Mouse (Mus musculus): ENCODE measurements around the gene 1700066M21Rik.

The 1700066M21Rik gene

GRCm38 (mm10) chr1:57377376-57378341 is at the start of gene 1700066M21Rik:
Gene 1700066M21Rik (plus strand): TSS chr1:57377620.
- DNase-seq (ENCODE audit: low spot score in 2 of 2), result peak; percentile 79 to 80

GRCm38 (mm10) chr1:57329285-57330093 is 47.9 kb upstream of the 1700066M21Rik start:
- no peak for DNase-seq (ENCODE audit: low spot score in 2 of 2)

- no peak for DNase-seq (ENCODE audit: low spot score in 2 of 2)
Measured at GRCm38 (mm10) chr1:57330228-57330627, 47.2 kb upstream of the 1700066M21Rik start.

- no peak for DNase-seq (ENCODE audit: low spot score in 2 of 2)
Measured at GRCm38 (mm10) chr1:57332040-57332439, 45.4 kb upstream of the 1700066M21Rik start.

GRCm38 (mm10) chr1:57333550-57334213 is 43.7 kb upstream of the 1700066M21Rik start:
- no peak for DNase-seq (ENCODE audit: low spot score in 2 of 2)

- DNase-seq (ENCODE audit: low spot score in 2 of 2), result no peak
Measured at GRCm38 (mm10) chr1:57335200-57335599, 42.2 kb upstream of the 1700066M21Rik start.

- no peak for DNase-seq (ENCODE audit: low spot score in 2 of 2)
Measured at GRCm38 (mm10) chr1:57339156-57339796, 38.1 kb upstream of the 1700066M21Rik start.

GRCm38 (mm10) chr1:57341197-57341596 is 36.2 kb upstream of the 1700066M21Rik start:
- DNase-seq (ENCODE audit: low spot score in 2 of 2), result no peak

- no peak for DNase-seq (ENCODE audit: low spot score in 2 of 2)
Measured at GRCm38 (mm10) chr1:57347487-57347886, 29.9 kb upstream of the 1700066M21Rik start.

- no peak for DNase-seq (ENCODE audit: low spot score in 2 of 2)
Measured at GRCm38 (mm10) chr1:57351941-57352340, 25.5 kb upstream of the 1700066M21Rik start.

GRCm38 (mm10) chr1:57358546-57358945 is 18.9 kb upstream of the 1700066M21Rik start:
- DNase-seq (ENCODE audit: low spot score in 2 of 2), result no peak

GRCm38 (mm10) chr1:57367446-57367845 is 10.0 kb upstream of the 1700066M21Rik start:
- no peak for DNase-seq (ENCODE audit: low spot score in 2 of 2)

GRCm38 (mm10) chr1:57369111-57369510 is 8.3 kb upstream of the 1700066M21Rik start:
- no peak for DNase-seq (ENCODE audit: low spot score in 2 of 2)

GRCm38 (mm10) chr1:57370451-57370850 is 7.0 kb upstream of the 1700066M21Rik start:
- no peak for DNase-seq (ENCODE audit: low spot score in 2 of 2)

GRCm38 (mm10) chr1:57375276-57375675 is 2.1 kb upstream of the 1700066M21Rik start:
- DNase-seq (ENCODE audit: low spot score in 2 of 2), result no peak

- no peak for DNase-seq (ENCODE audit: low spot score in 2 of 2)
Measured at GRCm38 (mm10) chr1:57376806-57377205, 614 bp upstream of the 1700066M21Rik start.

- no peak for DNase-seq (ENCODE audit: low spot score in 2 of 2)
Measured at GRCm38 (mm10) chr1:57386519-57386918, 9.1 kb downstream of the 1700066M21Rik start.

- DNase-seq (ENCODE audit: low spot score in 2 of 2), result no peak
Measured at GRCm38 (mm10) chr1:57387876-57388275, 10.5 kb downstream of the 1700066M21Rik start.

GRCm38 (mm10) chr1:57388402-57389155 is 11.2 kb downstream of the 1700066M21Rik start:
- DNase-seq (ENCODE audit: low spot score in 2 of 2), result no peak

- DNase-seq (ENCODE audit: low spot score in 2 of 2), result no peak
Measured at GRCm38 (mm10) chr1:57390993-57391790, 13.8 kb downstream of the 1700066M21Rik start.
